Mouse (Mus musculus): ENCODE results near the gene Slc5a5.

The Slc5a5 gene

GRCm38 (mm10) chr8:70890656-70891055, 1.9 kb downstream of the Slc5a5 start:
- in situ Hi-C loops (cut with MboI; ENCODE audit: unreplicated experiment in 2 of 2), result loop anchor here (10.0 to 25.0 kb wide), 3 partner anchors 314 to 772 kb away; partner anchors contain the start of genes Unc13a (in 2 of the 2) and Ocel1 (in 1 of the 2)

- in situ Hi-C loops (cut with MboI; ENCODE audit: unreplicated experiment in 2 of 2), result loop anchor here (25.0 kb wide), 1 partner anchor 775 kb away; the partner anchor contains the start of gene Unc13a (in 2 of the 2)
Observed at GRCm38 (mm10) chr8:70887669-70888068, 4.9 kb downstream of the Slc5a5 start.

- in situ Hi-C loops (cut with MboI; ENCODE audit: unreplicated experiment in 2 of 2), result loop anchor here (25.0 kb wide), 1 partner anchor 777 kb away; the partner anchor contains the start of gene Unc13a (in 2 of the 2)
Observed at GRCm38 (mm10) chr8:70885612-70886011, 6.9 kb downstream of the Slc5a5 start.

- in situ Hi-C loops (cut with MboI; ENCODE audit: unreplicated experiment in 2 of 2), result loop anchor here (25.0 kb wide), 1 partner anchor 778 kb away; the partner anchor contains the start of gene Unc13a (in 2 of the 2)
Observed at GRCm38 (mm10) chr8:70884683-70885082, 7.9 kb downstream of the Slc5a5 start.

DNA sequence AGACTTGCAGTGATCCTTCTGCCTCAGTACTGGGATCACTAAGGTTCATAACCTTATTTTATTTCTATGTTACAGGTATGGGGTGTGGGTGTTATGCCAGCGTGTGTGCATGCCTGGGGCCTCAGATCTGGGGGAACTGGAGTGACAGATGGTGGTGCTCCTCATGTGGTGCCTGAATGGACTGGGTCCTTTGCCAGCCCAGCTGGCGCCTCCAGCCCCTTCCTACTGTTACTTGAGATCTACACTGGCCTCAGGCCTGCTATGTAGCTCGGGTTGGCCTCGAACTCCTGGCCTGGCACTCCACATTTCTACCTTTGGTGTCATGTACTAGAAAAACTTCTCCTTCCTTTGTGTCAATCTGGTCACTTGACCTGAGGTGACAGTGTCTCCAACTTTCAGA, 8.4 kb downstream of the Slc5a5 start:
- in situ Hi-C loops (cut with MboI; ENCODE audit: unreplicated experiment in 2 of 2), result loop anchor here (25.0 kb wide), 1 partner anchor 778 kb away; the partner anchor contains the start of gene Unc13a (in 2 of the 2)

DNA sequence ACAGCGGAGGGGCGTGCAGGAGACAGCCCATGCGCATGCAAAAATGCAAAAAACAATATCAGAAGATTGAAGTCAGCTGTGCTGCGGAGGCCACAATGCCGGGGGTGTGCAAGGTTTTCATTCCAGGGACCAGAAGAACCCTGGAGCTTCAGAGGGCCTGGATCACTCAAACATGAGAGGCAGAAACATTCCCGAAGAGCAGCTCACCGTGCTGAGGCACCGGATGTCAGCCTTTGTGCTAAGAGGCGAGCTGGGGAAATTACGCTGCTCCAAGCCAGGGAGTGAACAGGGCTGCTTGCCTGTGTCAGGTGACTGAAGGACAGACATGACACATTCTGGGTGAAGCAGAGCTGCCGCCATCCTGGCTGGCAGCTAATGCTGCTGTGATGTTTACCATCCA, 12.0 kb downstream of the Slc5a5 start:
- in situ Hi-C loops (cut with MboI; ENCODE audit: unreplicated experiment in 2 of 2), result loop anchor here (25.0 kb wide), 1 partner anchor 782 kb away; the partner anchor contains the start of gene Unc13a (in 2 of the 2)

GRCm38 (mm10) chr8:70880126-70880525, 12.4 kb downstream of the Slc5a5 start:
- in situ Hi-C loops (cut with MboI; ENCODE audit: unreplicated experiment in 2 of 2), result loop anchor here (25.0 kb wide), 1 partner anchor 782 kb away; the partner anchor contains the start of gene Unc13a (in 2 of the 2)

DNA sequence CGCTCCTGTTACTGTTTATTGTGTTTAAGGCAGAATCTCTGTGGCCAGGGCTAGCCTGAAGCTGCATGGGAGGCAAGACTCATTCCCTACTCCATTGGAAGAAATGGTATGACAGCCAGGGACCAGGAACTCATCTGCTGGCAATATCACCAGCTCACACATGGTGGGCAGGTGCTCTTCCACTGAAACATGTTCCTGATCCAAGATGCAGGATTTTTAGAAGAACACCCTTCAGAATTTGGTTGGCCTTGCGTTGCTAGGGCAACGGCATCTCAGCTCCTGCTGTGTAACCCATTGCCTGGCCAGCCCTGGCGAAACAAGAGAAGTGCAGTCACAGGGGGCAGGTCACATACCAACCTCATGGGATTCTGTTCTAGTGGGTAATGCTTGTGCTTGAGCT, 13.1 kb downstream of the Slc5a5 start:
- in situ Hi-C loops (cut with MboI; ENCODE audit: unreplicated experiment in 2 of 2), result loop anchor here (25.0 kb wide), 1 partner anchor 783 kb away; the partner anchor contains the start of gene Unc13a (in 2 of the 2)

GRCm38 (mm10) chr8:70878178-70878577, 14.4 kb downstream of the Slc5a5 start:
- in situ Hi-C loops (cut with MboI; ENCODE audit: unreplicated experiment in 2 of 2), result loop anchor here (25.0 kb wide), 1 partner anchor 784 kb away; the partner anchor contains the start of gene Unc13a (in 2 of the 2)

- in situ Hi-C loops (cut with MboI; ENCODE audit: unreplicated experiment in 2 of 2), result loop anchor here (25.0 kb wide), 1 partner anchor 786 kb away; the partner anchor contains the start of gene Unc13a (in 2 of the 2)
Observed at GRCm38 (mm10) chr8:70876382-70876781, 16.2 kb downstream of the Slc5a5 start.

DNA sequence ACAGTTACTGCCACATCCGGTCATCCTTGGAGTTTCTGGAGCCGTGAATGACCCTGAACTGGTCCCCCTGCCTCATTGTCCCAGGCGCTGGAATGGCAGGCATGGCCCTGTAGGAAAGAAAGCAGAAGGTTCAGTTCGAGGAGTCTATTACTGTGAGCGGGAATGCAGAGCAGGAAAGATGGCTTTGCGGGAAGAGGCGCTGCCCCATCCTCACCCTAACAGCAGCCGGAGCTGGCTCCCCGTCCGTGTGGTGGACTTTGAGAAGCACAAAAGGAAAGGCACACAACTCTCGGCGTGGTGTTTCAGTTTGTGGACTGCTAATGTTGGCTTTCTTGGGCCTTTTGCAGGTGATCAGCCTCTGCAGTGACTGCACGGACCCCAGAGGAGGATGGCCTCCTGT, 18.1 kb downstream of the Slc5a5 start:
- in situ Hi-C loops (cut with MboI; ENCODE audit: unreplicated experiment in 2 of 2), result no loop called here

DNA sequence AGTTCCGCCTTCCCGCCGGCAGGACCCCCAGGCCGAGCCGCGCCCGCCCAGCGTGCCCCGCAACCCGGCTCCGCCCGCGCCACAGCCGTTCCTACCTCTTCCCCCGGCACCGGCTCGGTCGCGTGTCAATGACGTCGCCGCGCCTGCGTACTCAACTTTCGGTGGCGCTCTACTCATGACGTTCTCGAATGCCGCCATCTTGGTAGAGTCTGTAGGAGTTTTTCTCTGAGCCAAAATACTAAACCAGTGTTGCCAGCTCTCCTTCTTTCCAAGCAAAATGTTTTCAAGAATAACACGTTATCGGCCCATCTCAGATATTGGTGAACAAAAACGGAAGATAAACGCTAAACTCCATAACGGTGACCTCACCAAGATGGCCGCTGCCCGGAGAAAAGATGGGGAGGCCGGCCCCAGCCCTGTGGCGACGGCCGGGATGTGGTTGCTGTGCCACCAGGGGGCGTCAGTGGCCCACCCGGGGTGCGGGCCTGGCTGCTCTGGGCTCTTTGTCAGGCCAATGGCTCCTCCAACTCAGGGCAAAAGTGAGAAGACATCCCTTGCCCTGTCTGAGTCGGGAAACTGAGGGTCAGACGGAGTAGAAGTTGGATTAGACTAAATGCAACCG, 19.1 kb downstream of the Slc5a5 start, which contains the start of gene Ccdc124:
Ccdc124 (minus strand) TSS at position 572 of the 622 bp plus-strand sequence.
- in situ Hi-C loops (cut with MboI; ENCODE audit: unreplicated experiment in 2 of 2), result no loop called here

- in situ Hi-C loops (cut with MboI; ENCODE audit: unreplicated experiment in 2 of 2), result no loop called here
Observed at GRCm38 (mm10) chr8:70872643-70873363, 19.8 kb downstream of the Slc5a5 start.

- in situ Hi-C loops (cut with MboI; ENCODE audit: unreplicated experiment in 2 of 2), result no loop called here
Observed at GRCm38 (mm10) chr8:70871195-70871807, 21.3 kb downstream of the Slc5a5 start.

- in situ Hi-C loops (cut with MboI; ENCODE audit: unreplicated experiment in 2 of 2), result no loop called here
Observed at GRCm38 (mm10) chr8:70869601-70870041, 22.9 kb downstream of the Slc5a5 start.

- in situ Hi-C loops (cut with MboI; ENCODE audit: unreplicated experiment in 2 of 2), result no loop called here
Observed at GRCm38 (mm10) chr8:70869199-70869571, 23.4 kb downstream of the Slc5a5 start.

DNA sequence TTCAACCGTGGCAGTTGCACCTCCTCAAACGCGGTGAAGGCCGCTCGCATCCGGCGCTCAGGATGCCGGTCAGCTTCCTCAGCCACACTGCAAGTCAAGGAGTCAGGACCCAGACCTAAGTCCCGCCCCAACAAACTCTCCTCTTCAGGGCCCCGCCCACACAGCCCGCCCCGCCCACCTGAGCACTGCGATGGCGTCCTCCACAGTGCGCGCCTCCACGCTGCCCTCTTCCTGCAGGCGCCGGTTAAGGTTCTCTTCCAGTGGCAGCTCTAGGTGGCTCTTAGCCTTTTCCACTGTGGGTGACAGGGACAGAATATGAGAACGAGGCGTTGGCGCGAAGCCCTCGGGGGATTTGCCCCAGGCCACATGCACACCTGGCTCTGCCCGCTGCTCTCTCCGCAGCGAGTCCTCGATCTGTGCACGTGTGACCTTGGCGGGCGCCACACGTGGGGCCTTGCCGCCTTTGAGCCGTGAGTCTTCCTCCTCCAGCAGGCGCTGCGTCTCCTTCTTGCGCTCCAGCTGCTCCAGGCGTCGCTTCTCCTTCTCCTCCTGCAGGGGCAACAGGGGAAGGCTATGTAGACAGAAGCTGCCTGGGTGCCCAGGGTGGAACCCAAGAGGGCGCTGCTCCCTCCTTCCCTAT, 23.9 kb downstream of the Slc5a5 start:
- in situ Hi-C loops (cut with MboI; ENCODE audit: unreplicated experiment in 2 of 2), result no loop called here

GRCm38 (mm10) chr8:70866566-70866965, 26.0 kb downstream of the Slc5a5 start:
- in situ Hi-C loops (cut with MboI; ENCODE audit: unreplicated experiment in 2 of 2), result no loop called here

DNA sequence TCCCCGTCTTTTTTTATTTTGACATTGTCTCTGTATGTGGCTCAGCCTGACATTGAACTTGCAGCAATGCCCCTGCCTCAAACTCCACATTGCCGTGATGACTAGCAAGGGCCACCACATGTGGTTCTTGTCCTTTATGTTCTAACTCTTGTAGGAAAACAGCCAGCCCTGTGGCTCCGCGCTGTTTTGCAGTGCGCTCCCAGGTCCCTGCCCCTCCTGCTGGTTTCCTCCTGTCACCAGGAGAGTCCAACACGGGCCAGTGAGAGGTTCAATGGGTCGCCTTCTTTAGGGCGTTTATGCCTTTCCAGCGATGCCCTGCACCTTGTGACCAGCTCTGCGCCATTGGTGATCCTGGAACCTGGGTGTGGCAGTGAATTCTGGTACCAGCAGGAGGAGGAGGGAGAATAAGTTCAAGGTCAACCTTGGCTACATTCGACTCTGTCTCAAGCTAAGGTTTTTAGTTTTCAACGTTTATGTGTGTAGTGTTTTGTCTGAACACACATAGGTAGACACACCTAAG, 26.5 kb downstream of the Slc5a5 start:
- in situ Hi-C loops (cut with MboI; ENCODE audit: unreplicated experiment in 2 of 2), result no loop called here
